Mouse (Mus musculus) gastrocnemius, adult 18-20 months (tissue): ENCODE measurements around the gene Gm20388. TPM values are rescaled to one million over a fixed set of nuclear protein-coding genes. Genes with fewer than 3 reads are reported as not detected.
"Not testable (repeated sequence)": the region's sequence is repeated elsewhere in the genome, so short reads cannot be mapped to it uniquely, and the experiment has no call there.

ENCODE experiments used
- DNase-seq: peaks from one replicate; pipeline ENCODE4 v3.0.0; 2021; ENCODE audit warnings: low spot score
- total RNA-seq, 2 experiments: library from RNA; stranded (reverse); gene quantifications; 2 replicates each; pipeline ENCODE4 v1.2.3; 2021

Gene Gm20388
- total RNA-seq, 2 experiments from 2014 or later = 10.5 to 12.3 TPM

- no peak for DNase-seq
Observed at GRCm38 (mm10) chr8:123630841-123631251, 3720.2 kb downstream of the Gm20388 start.

GRCm38 (mm10) chr8:123631746-123632145 is 3721.1 kb downstream of the Gm20388 start:
- not testable (repeated sequence) for DNase-seq

- DNase-seq = no peak
Observed at GRCm38 (mm10) chr8:123632257-123632656, 3721.6 kb downstream of the Gm20388 start.

GRCm38 (mm10) chr8:123633801-123634200 is 3723.2 kb downstream of the Gm20388 start:
- no peak for DNase-seq

GRCm38 (mm10) chr8:123634395-123635131 is 3723.9 kb downstream of the Gm20388 start:
- no peak for DNase-seq

GRCm38 (mm10) chr8:123635671-123636070 is 3725.0 kb downstream of the Gm20388 start:
- no peak for DNase-seq

- peak; percentile 63 for DNase-seq
Observed at GRCm38 (mm10) chr8:123643330-123644051, 3732.8 kb downstream of the Gm20388 start.

GRCm38 (mm10) chr8:123645229-123645628 is 3734.6 kb downstream of the Gm20388 start:
- no peak for DNase-seq

GRCm38 (mm10) chr8:123648245-123649170 is 3737.9 kb downstream of the Gm20388 start:
- DNase-seq = no peak

GRCm38 (mm10) chr8:123649483-123649882 is 3738.8 kb downstream of the Gm20388 start:
- no peak for DNase-seq

GRCm38 (mm10) chr8:123651390-123652098 is 3740.9 kb downstream of the Gm20388 start:
- DNase-seq = no peak

- DNase-seq = no peak
Observed at GRCm38 (mm10) chr8:123652641-123653040, 3742.0 kb downstream of the Gm20388 start.

- peak; percentile 93 for DNase-seq
Observed at GRCm38 (mm10) chr8:123653308-123653993, 3742.8 kb downstream of the Gm20388 start, which contains the start of gene Rhou. Rhou (plus strand) TSS chr8:123653929.

GRCm38 (mm10) chr8:123653994-123654569 is 3743.4 kb downstream of the Gm20388 start:
- peak; percentile 35 for DNase-seq

GRCm38 (mm10) chr8:123654763-123655162 is 3744.1 kb downstream of the Gm20388 start:
- no peak for DNase-seq

- DNase-seq = peak; percentile 36
Observed at GRCm38 (mm10) chr8:123655351-123655779, 3744.7 kb downstream of the Gm20388 start.

GRCm38 (mm10) chr8:123657826-123658225 is 3747.2 kb downstream of the Gm20388 start:
- no peak for DNase-seq

- DNase-seq = no peak
Observed at GRCm38 (mm10) chr8:123659469-123660057, 3748.9 kb downstream of the Gm20388 start.

- no peak for DNase-seq
Observed at GRCm38 (mm10) chr8:123661515-123661914, 3750.9 kb downstream of the Gm20388 start.
